Mouse (Mus musculus) olfactory bulb, adult 2 months (tissue): ENCODE results near the gene Rasgrp3.

Experiments used
- CTCF ChIP-seq: fragments of 200-500 bp; IDR thresholded peaks from 2 replicates; pipeline ENCODE4 v1.5.1; 2012; ENCODE audit warnings: low read depth, mild to moderate bottlenecking, low read length, moderate library complexity; ENCODE audit not compliant: insufficient read depth
- POLR2A ChIP-seq: fragments of 200-500 bp; IDR thresholded peaks from 2 replicates; pipeline ENCODE4 v1.6.1; 2012; ENCODE audit warnings: mild to moderate bottlenecking, low read depth, low read length, moderate library complexity; ENCODE audit not compliant: insufficient read depth

DNA sequence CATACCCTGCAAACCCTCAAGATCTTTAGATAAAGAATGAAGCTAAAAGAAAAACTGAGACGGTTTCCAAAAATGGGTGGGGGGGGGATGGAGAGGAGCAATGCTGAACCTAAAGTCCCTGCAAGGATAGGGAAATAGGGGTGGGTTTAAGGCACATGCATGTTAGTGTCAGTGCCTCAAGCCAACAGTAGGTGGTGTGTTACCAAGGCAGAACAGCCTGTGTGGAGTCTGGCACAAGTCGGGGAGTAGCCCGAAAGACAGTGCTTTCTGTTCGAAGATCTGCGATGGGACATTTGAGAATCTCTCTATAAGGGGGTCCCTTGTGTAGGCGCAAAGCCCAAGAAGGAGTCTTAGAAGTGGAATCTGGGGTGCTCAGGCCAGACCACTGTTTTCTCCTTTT, 24.9 kb downstream of the Rasgrp3 start:
- no peak for TF ChIP-seq CTCF
- no peak for TF ChIP-seq POLR2A
